Mouse (Mus musculus): ENCODE data around the gene Arhgap28.

DNA sequence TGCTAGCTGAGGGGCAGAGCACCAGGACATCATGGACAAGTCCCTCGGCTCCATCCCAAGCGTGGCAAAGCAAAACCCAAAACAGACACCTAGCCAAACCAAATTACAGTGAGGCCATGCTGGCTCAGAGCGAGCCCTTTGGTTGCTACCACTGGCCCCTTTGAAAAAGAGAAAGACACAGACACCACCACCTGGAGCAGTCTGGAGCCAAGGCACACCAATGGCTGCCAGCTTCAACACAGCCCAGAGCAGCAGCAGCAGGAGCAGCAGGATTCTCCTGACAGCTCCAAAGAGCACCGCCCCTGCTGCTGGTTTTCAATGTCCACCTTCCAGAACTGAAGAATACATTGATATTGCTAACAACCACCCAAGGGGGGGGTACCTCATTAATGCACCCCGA, 104.5 kb downstream of the Arhgap28 start:
- no peak for TF ChIP-seq CTCF (IDR thresholded peaks at IDR 0.05; ENCODE audit: borderline replicate concordance, extremely low read depth, insufficient read depth, insufficient read length)
- TF ChIP-seq POLR2A (IDR thresholded peaks at IDR 0.05; ENCODE audit: borderline replicate concordance, extremely low read depth, insufficient read depth, insufficient read length, poor library complexity, severe bottlenecking): no peak
